Mouse (Mus musculus): ENCODE results near the gene Tcp10c.
A peak's percentile ranks its signal among the peaks of the same experiment; 100 is the strongest.
"Not testable (repeated sequence)": the region's sequence is repeated elsewhere in the genome, so short reads cannot be mapped to it uniquely, and the experiment has no call there.

Tcp10c gene

DNA sequence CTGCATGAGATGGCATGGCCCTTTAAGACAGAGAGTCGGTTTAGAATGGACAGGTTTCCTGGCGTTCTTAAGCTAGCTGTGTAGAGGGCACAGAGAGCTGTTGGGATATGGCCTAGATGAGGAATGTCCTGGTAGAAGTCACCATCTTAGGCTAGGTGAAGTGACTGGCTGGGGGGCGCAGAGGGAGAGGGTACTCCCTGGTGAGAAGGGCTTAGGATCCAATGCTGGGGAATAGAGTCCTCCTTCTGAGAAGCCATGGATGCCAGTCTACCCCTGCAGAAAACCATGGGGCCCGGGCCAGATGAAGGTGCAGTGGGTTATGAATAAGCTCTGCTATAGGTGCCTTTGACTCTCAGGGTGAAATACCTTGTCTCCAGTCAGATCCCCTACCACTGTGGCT is at the start of gene Tcp10c:
TSS of gene Tcp10c (plus strand) at position 52 of the 400 bp plus-strand sequence.
- DNase-seq (ENCODE audit: low read depth, low spot score), result not testable (repeated sequence)

DNA sequence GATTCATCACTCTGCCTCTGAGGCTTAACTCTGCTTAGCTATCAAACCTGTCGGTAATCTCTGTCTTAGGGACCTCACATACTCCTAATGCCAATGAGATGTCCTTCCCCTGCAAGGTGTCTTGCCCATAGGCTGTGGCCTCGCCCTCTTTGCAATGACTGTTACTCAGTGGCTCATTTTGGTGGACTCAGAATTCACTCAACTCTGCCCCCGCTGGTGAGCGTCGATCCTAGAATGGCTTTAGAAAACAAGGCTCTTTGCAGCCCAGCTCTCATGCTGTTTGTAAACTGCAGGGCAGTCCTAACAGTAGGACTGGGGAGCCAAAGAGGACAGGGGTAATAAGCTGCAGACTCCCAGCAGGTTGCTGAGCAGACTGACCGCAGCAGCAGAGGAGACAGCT is 46.5 kb upstream of the Tcp10c start:
- DNase-seq (ENCODE audit: low read depth, low spot score), result not testable (repeated sequence)

DNA sequence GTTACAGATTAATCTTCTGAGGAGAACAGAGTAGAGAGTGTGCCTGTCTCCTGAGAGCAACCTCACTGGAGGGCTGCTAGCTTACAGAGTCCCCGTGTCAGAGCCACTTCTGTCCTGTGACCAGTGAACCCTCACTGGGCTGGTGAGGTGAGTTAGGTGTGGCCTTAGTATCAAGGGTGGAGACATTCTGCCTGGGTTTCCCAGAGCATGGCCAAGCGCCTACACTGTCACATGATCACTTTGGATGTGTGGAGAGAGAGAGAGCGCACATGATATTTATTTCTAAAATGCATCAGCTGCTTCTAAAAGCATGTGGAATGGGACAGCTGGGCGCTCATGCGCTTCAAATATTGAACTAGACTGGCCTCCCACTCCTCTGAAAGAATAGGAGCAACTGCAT is 46.0 kb upstream of the Tcp10c start:
- not testable (repeated sequence) for DNase-seq (ENCODE audit: low read depth, low spot score)

DNA sequence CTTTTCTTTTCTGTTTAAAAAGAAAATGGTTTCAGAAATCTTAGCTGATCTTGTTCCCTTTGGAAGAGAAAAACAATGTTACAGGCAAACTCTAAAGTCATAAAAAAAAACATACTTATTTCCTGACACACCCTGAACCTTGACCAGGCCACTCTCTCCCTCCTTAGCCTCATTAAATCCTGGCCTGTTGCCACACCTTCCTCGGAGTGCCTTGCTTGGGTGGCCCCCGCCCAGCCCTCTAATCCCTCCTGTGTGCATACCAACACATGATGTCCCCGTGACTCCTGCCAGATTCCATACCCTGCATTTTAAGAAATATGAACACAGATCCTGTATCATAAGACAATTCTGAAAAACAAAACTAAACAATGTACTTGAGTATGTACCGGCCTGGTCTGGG is 45.6 kb upstream of the Tcp10c start:
- DNase-seq (ENCODE audit: low read depth, low spot score), result not testable (repeated sequence)

DNA sequence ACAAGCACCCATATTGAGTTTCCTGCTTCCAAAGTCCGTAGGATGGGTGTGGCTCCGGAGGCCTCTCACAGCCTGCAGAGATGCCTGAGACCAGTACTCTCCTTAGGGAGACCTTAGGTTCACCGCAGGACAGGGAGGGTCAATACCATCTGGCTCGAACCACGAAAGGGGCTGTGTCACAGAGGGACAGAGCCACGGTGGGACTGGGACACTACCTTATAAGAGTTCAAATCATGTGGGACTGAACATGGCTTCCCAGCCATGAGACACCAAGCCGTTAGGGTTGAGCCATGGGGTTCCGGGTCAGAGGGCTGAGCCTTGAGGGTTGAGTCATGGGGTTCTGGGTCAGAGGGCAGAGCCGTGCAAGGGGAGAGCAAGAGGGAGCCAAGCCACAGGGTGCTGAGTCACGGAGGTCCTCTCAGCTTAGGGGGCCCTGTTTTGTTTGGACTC is 45.2 kb upstream of the Tcp10c start:
- not testable (repeated sequence) for DNase-seq (ENCODE audit: low read depth, low spot score)

DNA sequence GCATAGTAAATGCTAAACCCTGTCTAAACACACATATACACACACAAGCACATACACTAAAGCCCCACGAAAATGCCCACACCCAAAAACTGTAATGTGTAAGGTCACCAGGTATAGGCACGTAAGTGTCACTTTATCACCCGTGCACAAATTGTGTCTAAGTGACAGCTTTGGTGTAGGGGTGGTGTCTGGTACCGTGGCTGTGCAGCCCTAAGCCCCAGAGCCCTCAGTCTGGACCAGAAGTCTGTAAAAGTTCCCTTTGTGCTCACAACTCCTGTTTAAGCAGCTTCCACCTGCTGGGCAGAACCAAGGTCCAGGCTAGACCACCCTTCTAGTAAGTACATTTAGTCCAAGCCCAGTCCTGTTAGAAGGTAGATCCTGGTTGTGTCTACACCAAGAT is 24.4 kb upstream of the Tcp10c start:
- not testable (repeated sequence) for DNase-seq (ENCODE audit: low read depth, low spot score)

DNA sequence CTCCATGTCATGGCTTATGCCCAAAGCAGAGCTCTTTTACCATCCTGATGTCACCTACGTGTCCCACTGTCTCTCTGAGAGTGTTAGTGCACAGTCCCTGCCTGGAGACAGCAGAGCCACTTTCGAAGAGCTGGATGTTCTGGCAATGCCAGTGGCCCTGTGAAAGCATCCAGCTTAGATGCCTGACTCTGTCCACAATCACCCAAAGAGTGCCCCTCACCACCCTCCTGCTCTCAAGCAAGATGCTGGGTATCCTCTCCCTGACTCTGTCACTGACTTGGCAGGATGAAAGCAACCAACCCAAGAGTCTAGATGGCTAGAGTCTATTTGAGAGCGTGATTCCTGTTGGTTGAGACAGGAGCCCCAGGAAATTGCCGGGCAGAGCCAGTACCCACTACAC is 23.2 kb upstream of the Tcp10c start:
- DNase-seq (ENCODE audit: low read depth, low spot score), result not testable (repeated sequence)

DNA sequence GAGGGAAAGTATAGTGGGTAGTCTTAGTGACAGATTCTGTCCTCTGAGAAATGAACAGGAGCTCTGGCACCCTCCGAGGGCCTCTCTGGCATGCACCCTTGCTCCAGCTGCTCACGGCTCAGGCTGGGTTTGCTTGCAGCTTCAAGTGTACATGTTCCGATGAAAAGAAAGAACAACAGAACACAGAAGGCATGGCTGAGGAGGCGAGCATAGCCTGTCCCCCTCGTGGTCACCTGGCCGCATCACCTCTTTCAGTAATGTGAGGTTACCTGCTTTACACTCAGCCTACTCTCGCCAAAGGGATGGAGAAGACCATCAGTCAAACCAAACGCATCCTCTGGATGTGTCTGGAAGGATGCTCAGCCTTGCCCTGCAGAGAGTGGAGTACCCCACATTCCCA is 21.9 kb upstream of the Tcp10c start:
- DNase-seq (ENCODE audit: low read depth, low spot score), result not testable (repeated sequence)

DNA sequence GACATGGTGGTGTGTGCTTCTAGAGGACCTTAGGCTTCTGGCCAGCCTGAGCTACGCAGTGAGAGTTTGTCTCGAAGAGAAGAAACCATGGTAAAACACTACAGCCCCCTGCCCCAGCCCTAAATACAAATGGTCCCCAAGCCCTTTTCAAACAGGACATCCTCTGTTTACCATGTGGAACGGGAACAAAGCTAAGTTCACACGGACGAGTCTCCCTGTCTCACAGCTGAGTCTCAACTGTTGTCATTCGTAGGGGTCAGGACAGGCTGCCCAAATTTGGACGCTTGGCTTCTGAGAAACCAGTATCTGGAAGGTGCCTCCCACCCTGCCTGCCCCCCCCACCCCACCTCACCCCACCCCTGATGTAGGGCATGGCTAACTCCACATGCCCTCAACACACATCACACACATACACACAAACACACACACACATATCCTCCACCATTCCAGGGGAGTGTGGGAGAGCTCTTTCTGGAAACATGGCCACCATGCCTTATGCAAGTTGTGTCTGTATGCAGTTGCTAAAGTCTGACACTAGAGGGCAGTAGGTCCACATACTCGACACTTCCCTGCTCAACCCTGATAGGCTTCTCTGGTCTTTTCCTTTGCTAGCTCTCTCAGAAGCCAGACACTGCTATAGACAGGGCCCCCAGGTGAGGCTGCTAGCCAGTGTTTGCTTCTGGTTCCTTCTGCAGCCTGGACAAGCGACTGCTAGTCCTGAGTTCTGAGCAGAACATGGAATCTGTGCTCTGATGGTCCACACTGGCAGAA is 17.2 kb upstream of the Tcp10c start:
- peak; percentile 17 for DNase-seq (ENCODE audit: low read depth, low spot score)

DNA sequence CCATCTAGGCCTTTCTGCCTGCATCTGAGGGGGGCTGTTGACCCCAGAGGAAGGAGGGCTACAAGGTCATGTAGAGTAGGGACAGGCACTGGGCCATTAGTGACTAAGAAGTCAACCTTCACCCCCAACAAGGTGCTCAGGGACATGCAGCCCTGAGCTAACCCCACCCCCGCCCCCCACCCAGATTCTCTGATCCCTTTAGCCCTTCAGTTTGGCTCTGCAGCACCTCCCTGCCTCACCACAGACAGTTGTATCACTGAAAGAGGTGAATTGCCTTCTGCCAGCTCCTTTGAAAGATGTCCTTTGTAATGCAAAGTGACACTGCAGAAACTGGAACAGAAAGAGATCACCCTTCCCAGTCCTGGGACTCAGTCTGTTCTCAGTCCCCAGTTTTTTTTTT is 16.4 kb upstream of the Tcp10c start:
- not testable (repeated sequence) for DNase-seq (ENCODE audit: low read depth, low spot score)

DNA sequence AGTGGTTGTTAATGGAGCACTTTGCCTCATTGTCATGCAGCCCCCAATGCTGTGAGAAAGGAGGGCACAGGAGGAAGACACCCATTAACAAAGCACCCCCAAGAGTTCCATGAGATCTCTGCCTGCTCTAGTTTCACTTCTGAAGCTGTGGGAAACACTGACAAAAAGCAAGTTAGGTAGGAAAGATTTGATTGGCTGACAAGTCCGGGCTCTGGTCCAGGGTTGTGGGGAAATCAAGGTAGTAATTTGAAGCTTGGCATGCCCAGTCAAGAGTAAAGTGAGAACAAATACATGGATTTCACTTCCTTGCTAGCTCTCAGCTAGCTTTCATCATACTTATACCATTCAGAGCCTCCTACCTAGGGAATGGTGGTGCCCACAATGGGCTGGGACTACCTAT is 14.3 kb upstream of the Tcp10c start:
- DNase-seq (ENCODE audit: low read depth, low spot score), result not testable (repeated sequence)

DNA sequence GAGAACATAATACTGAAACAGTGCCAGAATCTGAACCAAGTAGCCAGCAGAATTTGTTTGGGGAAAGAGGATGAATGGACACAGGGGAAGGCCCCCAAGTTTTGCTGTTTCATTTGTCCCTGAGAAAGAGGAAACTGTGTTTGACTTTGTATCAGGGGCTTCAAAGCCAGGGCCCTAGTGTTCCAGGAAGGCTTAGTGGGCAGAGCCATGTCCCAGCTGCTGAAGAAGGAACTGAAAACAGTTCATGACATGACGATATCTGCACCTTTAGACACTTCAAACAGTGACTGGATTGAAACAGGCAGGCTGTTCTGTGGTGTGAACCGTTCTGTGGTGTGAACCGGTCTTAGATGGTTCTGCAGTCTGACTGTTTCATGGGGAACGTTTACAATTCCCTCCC is 8.4 kb upstream of the Tcp10c start:
- not testable (repeated sequence) for DNase-seq (ENCODE audit: low read depth, low spot score)

DNA sequence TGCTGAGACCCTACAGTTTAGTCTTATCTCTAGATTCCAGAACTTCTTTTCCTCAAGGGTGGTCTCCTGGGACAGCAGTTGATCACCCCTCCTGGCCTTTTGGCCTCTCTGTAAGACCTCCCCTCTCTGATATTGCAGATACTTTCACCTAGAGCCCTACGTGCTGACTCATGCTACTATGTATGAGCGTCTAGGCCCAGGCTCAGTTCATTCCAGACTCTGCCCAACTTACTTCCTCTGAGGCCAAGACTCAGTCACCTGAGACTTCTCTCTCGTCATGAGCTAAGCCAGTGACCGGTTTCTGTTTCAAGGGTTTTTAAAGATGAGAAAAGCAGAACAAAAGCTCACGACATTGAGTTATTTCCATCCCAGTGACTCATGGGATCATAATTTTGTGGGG is 4.8 kb upstream of the Tcp10c start:
- not testable (repeated sequence) for DNase-seq (ENCODE audit: low read depth, low spot score)

DNA sequence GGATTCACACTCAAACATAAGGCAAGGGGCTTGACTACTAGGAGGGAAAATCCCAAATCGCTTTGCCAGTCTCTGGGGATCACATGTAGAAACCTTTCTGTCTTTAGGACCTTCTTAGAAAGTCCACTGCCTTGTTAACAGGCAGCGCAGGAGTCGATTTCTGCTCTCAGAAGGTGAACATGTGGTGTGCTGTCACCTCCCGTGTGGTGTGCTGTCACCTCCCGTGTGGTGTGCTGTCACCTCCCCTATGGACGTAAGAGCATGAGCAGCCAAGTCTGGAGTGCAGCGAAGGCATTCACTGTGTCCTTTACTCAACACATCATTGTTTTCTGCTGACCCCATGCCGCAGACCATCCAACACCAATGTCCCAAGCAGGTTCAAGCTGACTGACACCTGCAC is 1.1 kb upstream of the Tcp10c start:
- not testable (repeated sequence) for DNase-seq (ENCODE audit: low read depth, low spot score)

DNA sequence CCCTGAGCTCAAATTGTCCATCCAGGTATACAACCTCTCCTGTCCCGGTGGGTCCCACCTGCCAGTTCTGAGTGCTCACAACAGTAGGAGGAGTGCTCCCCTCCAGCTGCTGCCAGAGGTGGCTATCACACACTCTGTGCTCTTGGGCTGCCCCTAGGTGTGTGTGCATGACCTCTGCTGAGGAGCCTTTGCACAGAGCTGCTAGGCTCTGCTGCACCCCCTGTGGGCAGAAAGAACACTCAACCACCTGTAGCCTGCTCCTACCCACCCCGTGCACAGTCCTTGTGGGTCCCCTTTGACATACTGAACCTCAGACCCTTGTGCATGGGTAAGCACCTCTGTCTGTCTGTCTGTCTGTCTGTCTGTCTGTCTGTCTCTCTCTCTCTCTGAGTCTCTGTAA is 8.1 kb downstream of the Tcp10c start:
- DNase-seq (ENCODE audit: low read depth, low spot score), result not testable (repeated sequence)

DNA sequence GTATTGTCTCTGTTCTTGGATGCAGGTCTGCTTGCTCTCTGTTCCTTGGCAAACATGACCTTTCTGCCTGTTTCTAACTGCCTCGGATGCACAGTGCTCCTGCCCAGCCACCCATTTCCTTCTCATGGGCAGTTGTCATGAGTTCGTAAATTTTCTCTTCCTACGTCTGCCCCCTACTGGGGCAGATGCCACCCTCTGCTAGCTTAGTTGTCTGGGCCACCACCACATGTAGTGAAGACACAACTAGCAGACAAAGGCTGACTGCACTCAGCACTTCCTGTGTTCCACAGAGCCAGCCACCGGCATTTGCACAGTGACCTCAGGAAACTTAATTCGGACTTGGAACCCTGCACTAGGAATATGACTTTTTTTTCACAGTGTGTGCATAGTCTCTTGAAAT is 9.4 kb downstream of the Tcp10c start:
- DNase-seq (ENCODE audit: low read depth, low spot score), result not testable (repeated sequence)

DNA sequence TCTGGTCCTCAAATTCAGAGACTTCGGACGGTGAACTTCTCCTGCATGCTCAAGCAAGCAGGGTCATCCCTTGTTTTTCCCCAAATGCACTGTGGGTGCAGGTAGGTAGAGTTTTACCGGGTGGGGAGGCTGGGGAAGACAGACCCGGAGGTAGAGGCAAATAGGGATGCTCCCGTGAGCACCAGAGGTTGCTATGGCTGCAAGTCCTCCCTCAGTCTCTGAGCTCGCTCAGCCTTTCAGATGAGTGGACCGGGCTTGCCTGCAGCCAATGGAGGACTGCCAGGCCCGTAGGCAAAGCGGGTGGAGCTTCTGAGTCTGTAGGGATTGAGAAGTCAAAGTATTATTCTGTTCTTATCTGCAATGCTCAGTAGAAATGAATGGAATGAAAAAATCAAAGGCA is 9.8 kb downstream of the Tcp10c start:
- not testable (repeated sequence) for DNase-seq (ENCODE audit: low read depth, low spot score)

DNA sequence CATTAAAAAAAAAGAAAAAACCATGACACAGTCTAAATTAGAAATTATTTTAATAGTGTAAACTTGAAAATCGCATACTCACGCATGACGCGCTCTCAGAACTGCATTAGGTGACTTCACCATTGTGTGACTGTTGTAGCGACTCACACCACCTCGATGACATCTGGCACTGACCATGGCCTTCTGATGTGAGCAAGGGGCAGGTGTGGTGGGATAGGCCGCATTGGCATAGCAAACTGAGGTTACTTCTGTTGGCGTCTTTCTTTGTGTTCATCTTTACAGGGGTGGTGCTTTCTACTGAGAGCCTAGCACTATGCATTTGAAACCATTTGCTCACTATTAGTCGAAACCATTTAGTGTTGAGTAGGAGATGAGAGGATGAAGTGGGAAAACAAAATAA is 12.8 kb downstream of the Tcp10c start:
- DNase-seq (ENCODE audit: low read depth, low spot score), result not testable (repeated sequence)

DNA sequence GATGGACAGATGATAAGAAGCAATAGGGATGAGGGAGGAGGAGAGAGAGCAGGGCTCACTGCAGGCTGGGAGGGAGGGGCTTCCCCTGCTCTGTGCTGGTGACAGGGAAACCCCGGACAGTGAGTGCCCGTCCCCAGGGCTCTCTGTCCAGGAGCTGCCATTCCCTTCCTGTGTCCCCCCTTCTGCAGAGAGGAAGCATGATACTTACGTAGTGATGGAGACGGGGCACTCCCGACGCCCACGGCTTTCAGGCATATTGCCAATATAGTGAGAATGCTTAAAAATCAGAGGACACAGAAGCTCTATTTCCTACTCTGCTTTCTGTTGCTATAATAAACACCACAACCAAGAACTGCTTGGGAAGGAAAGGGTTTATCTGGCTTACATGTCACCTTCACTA is 14.3 kb downstream of the Tcp10c start:
- DNase-seq (ENCODE audit: low read depth, low spot score), result not testable (repeated sequence)

DNA sequence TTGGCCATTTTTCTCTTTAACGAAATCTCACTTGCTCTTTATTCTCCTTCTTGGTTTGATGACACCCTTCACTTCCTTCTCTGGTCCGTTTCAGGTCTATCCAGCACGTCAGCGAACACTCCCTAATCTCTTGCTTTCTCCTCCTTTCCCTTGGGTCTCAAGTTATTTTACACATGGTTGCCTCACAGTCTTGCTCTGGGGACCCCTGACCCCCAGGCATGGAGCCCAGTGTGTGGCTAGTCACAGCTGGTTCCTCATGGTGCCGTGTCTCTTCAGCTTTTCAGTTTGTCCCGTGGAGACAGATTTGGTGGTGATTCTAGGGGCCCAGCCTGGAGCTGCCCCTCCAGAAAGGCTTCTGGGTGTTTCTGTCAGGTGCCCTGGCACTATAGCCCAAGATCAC is 16.4 kb downstream of the Tcp10c start:
- not testable (repeated sequence) for DNase-seq (ENCODE audit: low read depth, low spot score)

DNA sequence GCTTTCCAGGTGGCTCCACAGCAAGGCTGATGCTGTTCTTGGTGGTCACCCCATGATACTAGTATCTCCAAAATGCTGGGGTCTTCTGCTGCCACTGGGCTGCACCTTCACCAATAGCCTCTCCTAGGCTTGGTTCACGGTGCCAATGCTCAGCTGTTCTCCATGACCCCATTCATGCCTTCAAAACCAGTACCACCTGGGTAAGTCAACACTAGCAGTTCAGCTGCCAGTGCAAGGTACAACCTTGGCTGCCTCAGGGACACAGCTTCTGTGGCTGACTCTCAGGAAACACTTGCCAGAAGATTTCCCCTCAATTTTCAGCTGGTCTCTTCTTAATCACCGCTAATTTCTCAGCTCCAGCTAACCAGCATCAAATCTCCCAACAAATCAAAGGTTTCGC is 24.0 kb downstream of the Tcp10c start:
- not testable (repeated sequence) for DNase-seq (ENCODE audit: low read depth, low spot score)

DNA sequence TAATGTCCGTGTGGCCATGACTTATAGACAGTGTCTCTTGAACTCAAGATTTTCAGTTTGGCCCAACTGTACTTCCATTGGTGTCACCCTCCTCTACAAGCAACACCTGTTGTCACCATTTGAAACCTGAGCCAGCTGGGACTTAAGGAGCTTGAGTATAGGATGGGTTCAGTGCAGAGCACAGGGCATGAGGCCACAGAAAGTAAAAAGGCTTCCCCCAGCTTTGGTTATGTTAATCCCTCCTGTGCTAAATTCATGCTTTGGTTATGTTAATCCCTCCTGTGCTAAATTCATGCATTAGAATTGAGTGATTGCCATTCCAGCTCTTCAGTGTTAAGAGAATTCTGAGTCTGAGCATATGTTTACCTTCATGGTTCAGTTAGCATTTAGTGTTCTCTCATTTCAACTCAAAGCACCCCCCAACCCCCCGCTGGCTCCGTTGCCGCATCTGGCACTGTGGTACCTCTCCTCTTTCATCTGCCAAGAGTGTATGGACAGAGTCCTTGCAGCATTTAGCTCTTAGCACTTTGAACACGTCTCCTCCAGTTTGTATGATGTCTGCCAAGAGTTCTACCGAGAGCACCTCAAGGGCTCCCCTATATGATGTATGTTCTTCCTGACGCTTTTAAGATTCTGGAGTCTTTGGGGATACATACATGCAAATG is 25.7 kb downstream of the Tcp10c start:
- DNase-seq (ENCODE audit: low read depth, low spot score), result not testable (repeated sequence)

DNA sequence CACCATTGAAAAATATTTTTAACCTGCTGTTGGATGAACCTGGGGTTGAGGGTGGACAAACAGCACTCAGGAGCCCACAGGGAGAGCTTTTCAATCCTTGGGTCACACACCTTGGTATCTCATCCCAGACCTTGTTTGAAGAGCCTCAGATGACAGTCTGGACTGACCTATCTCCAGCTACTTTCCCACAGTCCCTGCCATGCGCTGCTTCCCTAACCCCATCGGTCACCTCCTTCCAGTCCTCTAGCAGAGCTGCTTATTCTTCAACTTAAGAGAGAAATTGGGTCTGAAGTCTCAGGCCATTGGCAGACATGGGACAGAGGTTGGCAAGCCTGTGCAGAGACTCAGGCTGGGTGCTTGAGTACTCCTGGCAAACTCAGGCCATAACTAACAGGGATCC is 26.9 kb downstream of the Tcp10c start:
- DNase-seq (ENCODE audit: low read depth, low spot score), result not testable (repeated sequence)

Measured in skeletal muscle tissue, adult 2 months (tissue).